Mouse (Mus musculus): ENCODE data around the gene Gm15107.
"Not testable (repeated sequence)": the region's sequence is repeated elsewhere in the genome, so short reads cannot be mapped to it uniquely, and the experiment has no call there.

The Gm15107 gene

DNA sequence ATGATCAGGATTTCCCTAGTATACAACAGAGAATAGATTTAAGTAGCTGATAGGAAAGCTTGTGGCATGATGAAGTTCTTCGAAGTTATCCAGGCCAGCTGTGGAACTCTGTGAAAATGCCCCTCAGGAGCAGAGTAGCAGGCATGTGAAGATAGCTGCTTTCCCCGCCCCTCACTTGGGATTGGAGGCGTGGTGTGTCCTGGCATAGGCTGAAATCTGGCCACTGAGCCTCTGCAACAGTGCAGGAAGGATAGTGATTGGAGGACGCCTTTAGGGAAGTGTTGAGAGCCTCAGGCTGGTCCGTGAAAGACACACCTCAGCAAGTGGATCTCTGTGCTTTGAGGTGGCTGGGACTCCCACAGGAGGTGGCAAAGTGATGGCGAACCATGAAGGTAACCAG, at the start of gene Gm15107:
Gene Gm15107 (plus strand): TSS at position 301 of the 400 bp plus-strand sequence.
- DNase-seq, result not testable (repeated sequence)

All from B cell, adult 2 months (primary cell).